Mouse (Mus musculus) left cerebral cortex, adult 2 months (tissue): ENCODE results near the gene Klhl13. TPM values are rescaled to one million over a fixed set of nuclear protein-coding genes. Genes with fewer than 3 reads are reported as not detected.

ENCODE experiments used
- DNase-seq, 2 experiments: peaks; one replicate each; pipeline ENCODE4 v3.0.0; 2021 to 2022; ENCODE audit warnings: low spot score in 2 of 2, mixed read lengths in 1 of 2; ENCODE audit errors: extremely low spot score in 1 of 2
- H3K27ac ChIP-seq: fragments of 200-600 bp; 2 replicates; pipeline ENCODE4 v1.8.1; 2022
- H3K4me3 ChIP-seq: fragments of 200-600 bp; 2 replicates; pipeline ENCODE4 v1.8.1; 2022
- CTCF ChIP-seq: fragments of 200-600 bp; IDR thresholded peaks from 2 replicates; pipeline ENCODE4 v1.8.1; 2022; ENCODE audit warnings: antibody characterized with exemption, mild to moderate bottlenecking, moderate library complexity
- intact Hi-C: fragments of 180-260 bp; cut with DNase I; formaldehyde crosslinking; loops from one replicate; pipeline ENCODE4 v1.15.1; 2025
- total RNA-seq, 2 experiments: library from RNA; stranded (reverse); gene quantifications; 2 replicates each; pipeline ENCODE4 v1.2.3; 2021

Gene Klhl13
- total RNA-seq, 2 experiments from 2014 or later, result 27.9 to 41.7 TPM

- TF ChIP-seq CTCF, result no peak
- no peak overlapping the region for H3K27ac ChIP-seq
- intact Hi-C loops, result no loop called here
- peak overlapping the region; percentile 26 for H3K4me3 ChIP-seq
- DNase-seq, result no peak
Measured at GRCm38 (mm10) chrX:23284530-23285441, 80.1 kb downstream of the Klhl13 start.

GRCm38 (mm10) chrX:23267601-23268000 lies 97.3 kb downstream of the Klhl13 start:
- TF ChIP-seq CTCF, result no peak
- intact Hi-C loops, result no loop called here
- DNase-seq, result no peak
- Histone ChIP-seq H3K4me3 (no peak overlapping the region), H3K27ac (no peak overlapping the region)

- H3K27ac ChIP-seq, result no peak overlapping the region
- no peak for DNase-seq
- intact Hi-C loops, result no loop called here
- no peak for TF ChIP-seq CTCF
- no peak overlapping the region for H3K4me3 ChIP-seq
Measured at GRCm38 (mm10) chrX:23248752-23249151, 116.1 kb downstream of the Klhl13 start.
